Mouse (Mus musculus): ENCODE results near the gene Siah2. TPM values are rescaled to one million over a fixed set of nuclear protein-coding genes. Genes with fewer than 3 reads are reported as not detected.

Siah2 gene
- 8.0 and 8.4 TPM in 2 replicates for polyA plus RNA-seq (2014; fragmentation: Nextera tagmentation; extraction: Ambion mirVana)

DNA sequence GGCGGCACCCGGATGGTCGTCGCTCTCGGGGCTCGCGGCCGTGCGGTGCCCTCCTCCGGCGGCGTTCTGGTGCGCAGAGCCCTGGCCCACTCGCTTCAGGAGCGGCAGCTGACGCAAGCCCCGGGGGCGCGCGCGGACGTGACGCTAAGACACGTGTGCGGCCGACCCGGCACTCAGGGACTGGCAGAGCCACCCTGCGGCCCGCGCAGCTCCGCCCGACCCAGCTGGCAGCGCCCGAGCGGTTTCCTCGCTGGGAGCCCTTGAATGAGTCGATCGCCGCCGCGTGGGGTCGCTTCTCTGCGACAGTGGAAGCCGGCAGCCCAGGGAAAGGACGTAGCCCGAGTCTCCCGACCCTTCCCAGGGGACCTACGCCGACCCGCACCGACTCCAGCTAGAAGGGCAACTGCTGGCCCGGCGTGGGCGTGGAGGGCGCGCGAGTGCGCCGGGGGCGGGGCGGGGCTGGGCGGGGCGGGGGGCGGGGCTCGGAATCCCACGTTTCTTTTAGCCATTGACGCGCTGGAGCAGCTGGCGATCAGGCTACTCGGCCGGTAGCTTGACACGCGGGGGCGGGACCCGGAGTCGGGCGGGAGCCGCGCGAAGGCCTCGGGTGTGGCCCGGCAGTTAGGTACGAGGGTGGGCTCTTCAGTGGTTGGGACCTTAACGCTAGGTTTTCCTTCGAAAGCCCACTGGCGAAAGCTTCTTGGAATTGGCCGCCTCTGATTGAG lies at the start of gene Siah2:
Gene Siah2, minus strand, starts transcription at position 404 of the 725 bp plus-strand sequence.
- Histone ChIP-seq H3K36me3 (ENCODE audit: control insufficient read depth, insufficient read depth, low read length) (no peaks in the 10 kb centered on the region), H3K9me3 (ENCODE audit: control insufficient read depth, low read length) (no peaks in the 10 kb centered on the region), H3K27ac (replicated peaks in 1 of 2; ENCODE audit: control insufficient read depth in 1 of 2, insufficient read depth in 1 of 2, low read depth in 2 of 2, low read length in 2 of 2) (peak within 1 kb of the TSS; percentile 89 to 93), H3K4me1 (ENCODE audit: control insufficient read depth in 2 of 2, insufficient read depth in 2 of 2, low read length in 2 of 2) (peaks cover 4 to 17% of the 10 kb centered on the region in 2 experiments), H3K9ac (ENCODE audit: low read length) (peak within 1 kb of the TSS; percentile 93), H3K4me3 (ENCODE audit: control insufficient read depth in 1 of 2, insufficient read depth in 1 of 2, low read depth in 1 of 2, low read length in 2 of 2) (peak within 1 kb of the TSS; percentile 87), H3K27me3 (ENCODE audit: control insufficient read depth, insufficient read depth, low read length) (no peaks in the 10 kb centered on the region), H3K4me2 (ENCODE audit: low read length) (peak within 1 kb of the TSS; percentile 89)
- under 1% methylated on average over 85 of the region's 87 CpGs for WGBS
- ATAC-seq (ENCODE audit: insufficient number of reproducible peaks, insufficient read depth, low FRiP score, low read depth): peak; percentile 89

DNA sequence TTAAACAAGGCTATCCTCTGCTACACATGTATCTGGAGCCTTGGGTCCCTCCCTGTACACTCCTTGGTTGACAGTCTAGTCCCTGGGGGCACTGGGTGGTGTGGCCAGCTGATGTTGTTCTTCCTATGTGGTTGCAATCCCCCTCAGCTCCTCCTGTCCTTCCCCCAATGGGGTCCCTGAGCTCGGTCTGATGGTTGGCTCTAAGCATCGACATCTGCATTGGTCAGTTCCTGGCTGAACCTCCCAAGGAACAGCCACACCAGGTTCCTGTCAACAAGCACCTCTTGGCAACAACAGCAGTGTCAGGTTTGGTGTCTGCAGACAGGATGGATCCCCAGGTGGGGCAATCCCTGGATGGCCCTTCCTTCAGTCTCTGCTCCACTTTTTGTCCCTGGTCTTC lies 47.3 kb upstream of the Siah2 start:
- H3K27me3 ChIP-seq (ENCODE audit: control insufficient read depth, insufficient read depth, low read length): no peaks in the 10 kb centered on the region
- no peak overlapping the region for H3K27ac ChIP-seq (replicated peaks in 1 of 2; ENCODE audit: control insufficient read depth in 1 of 2, insufficient read depth in 1 of 2, low read depth in 2 of 2, low read length in 2 of 2)
- WGBS: 42% methylated on average over 2 of the region's 2 CpGs
- H3K36me3 ChIP-seq (ENCODE audit: control insufficient read depth, insufficient read depth, low read length): no peaks in the 10 kb centered on the region
- no peak for ATAC-seq (ENCODE audit: insufficient number of reproducible peaks, insufficient read depth, low FRiP score, low read depth)
- H3K9me3 ChIP-seq (ENCODE audit: control insufficient read depth, low read length): no peaks in the 10 kb centered on the region
- H3K4me3 ChIP-seq (ENCODE audit: control insufficient read depth in 1 of 2, insufficient read depth in 1 of 2, low read depth in 1 of 2, low read length in 2 of 2): no peak overlapping the region
- H3K9ac ChIP-seq (ENCODE audit: low read length): no peak overlapping the region
- no peak overlapping the region for H3K4me2 ChIP-seq (ENCODE audit: low read length)
- no peaks in the 10 kb centered on the region for H3K4me1 ChIP-seq (ENCODE audit: control insufficient read depth in 2 of 2, insufficient read depth in 2 of 2, low read length in 2 of 2)

DNA sequence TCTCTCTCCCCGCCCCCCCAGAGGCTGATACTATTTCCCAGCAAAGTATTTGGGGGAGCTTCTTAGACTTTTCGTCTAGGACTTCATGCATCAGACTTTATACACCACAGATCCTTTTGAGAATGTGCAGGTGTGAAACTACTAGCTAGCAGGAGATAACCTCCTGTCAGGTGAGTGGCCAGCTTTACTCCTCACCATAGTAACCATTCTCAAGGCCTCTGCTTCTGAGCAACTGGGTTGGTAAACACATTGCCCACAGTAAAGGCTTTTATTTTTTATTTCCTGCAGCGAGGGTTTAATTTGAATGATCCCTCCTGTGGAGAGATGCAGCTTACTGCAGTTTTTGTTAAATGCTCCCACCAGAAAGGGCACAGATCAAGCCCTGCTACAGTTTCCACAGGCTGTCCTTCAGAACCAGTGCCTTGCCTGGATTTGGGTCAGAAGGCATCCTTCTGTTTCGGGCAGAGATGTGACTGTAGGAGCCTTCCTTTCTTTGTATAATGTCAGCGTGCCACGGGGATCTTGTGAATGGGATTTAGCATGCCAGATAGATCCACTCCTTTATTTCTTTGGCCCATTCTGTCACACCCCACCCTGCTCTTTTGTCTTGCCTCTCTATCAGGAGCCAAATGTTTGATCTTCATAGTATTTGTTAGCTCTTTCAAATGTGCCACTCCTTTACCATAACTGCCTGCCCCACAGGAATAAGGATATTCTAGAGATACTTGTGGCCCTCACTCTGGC lies 46.3 kb upstream of the Siah2 start:
- 30% methylated on average over 6 of the region's 6 CpGs for WGBS
- no peak overlapping the region for H3K27ac ChIP-seq (replicated peaks in 1 of 2; ENCODE audit: control insufficient read depth in 1 of 2, insufficient read depth in 1 of 2, low read depth in 2 of 2, low read length in 2 of 2)
- H3K9ac ChIP-seq (ENCODE audit: low read length): no peak overlapping the region
- no peak overlapping the region for H3K4me3 ChIP-seq (ENCODE audit: control insufficient read depth in 1 of 2, insufficient read depth in 1 of 2, low read depth in 1 of 2, low read length in 2 of 2)
- H3K4me1 ChIP-seq (ENCODE audit: control insufficient read depth in 2 of 2, insufficient read depth in 2 of 2, low read length in 2 of 2): no peaks in the 10 kb centered on the region
- H3K36me3 ChIP-seq (ENCODE audit: control insufficient read depth, insufficient read depth, low read length): no peaks in the 10 kb centered on the region
- no peak for ATAC-seq (ENCODE audit: insufficient number of reproducible peaks, insufficient read depth, low FRiP score, low read depth)
- H3K9me3 ChIP-seq (ENCODE audit: control insufficient read depth, low read length): no peaks in the 10 kb centered on the region
- H3K4me2 ChIP-seq (ENCODE audit: low read length): no peak overlapping the region
- no peaks in the 10 kb centered on the region for H3K27me3 ChIP-seq (ENCODE audit: control insufficient read depth, insufficient read depth, low read length)

DNA sequence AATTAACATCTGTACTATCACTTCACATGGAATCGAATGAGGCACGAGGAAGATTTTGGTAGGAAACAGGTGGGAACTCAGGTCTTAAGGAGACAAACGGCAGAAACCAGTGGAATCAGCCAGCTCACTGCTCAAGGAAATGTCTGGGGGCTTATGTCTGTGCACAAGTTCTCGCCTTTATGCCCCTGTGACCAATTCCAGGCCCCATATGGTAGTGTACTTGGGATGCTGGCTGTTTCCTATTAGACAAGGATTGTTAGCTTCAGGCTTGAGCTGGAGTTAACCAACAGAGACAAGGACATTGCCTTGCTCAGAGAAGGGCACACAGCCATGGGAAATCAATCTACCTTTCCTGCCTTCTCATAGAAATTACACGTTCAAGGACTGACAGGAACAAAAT lies 39.3 kb upstream of the Siah2 start:
- H3K9me3 ChIP-seq (ENCODE audit: control insufficient read depth, low read length): no peaks in the 10 kb centered on the region
- no peak overlapping the region for H3K9ac ChIP-seq (ENCODE audit: low read length)
- H3K36me3 ChIP-seq (ENCODE audit: control insufficient read depth, insufficient read depth, low read length): no peaks in the 10 kb centered on the region
- no peak overlapping the region for H3K27ac ChIP-seq (replicated peaks in 1 of 2; ENCODE audit: control insufficient read depth in 1 of 2, insufficient read depth in 1 of 2, low read depth in 2 of 2, low read length in 2 of 2)
- no peak overlapping the region for H3K4me2 ChIP-seq (ENCODE audit: low read length)
- no peaks in the 10 kb centered on the region for H3K27me3 ChIP-seq (ENCODE audit: control insufficient read depth, insufficient read depth, low read length)
- H3K4me1 ChIP-seq (ENCODE audit: control insufficient read depth in 2 of 2, insufficient read depth in 2 of 2, low read length in 2 of 2): no peaks in the 10 kb centered on the region
- H3K4me3 ChIP-seq (ENCODE audit: control insufficient read depth in 1 of 2, insufficient read depth in 1 of 2, low read depth in 1 of 2, low read length in 2 of 2): no peak overlapping the region
- no peak for ATAC-seq (ENCODE audit: insufficient number of reproducible peaks, insufficient read depth, low FRiP score, low read depth)
- 82% methylated on average over 5 of the region's 5 CpGs for WGBS

DNA sequence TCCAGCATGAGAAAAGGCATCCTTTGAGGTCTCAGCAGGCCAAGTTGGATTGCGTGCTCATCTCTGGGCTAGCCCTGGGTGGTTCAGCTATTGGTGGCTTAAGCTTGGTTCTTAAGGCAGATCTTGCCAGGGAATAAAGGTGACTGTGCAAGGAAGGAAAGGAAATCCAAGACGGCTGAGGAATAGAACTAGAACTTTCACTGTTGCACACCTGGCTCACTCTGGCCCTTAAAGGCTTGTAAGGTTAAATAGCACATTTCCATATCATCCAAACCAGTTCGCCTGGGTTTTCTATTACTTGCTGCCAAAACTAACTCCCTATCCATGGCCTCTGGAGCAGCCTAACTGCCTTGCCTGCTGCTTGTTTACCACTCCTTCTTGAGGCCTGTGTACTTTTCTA lies 38.4 kb upstream of the Siah2 start:
- no peak overlapping the region for H3K9ac ChIP-seq (ENCODE audit: low read length)
- no peak overlapping the region for H3K4me2 ChIP-seq (ENCODE audit: low read length)
- H3K36me3 ChIP-seq (ENCODE audit: control insufficient read depth, insufficient read depth, low read length): no peaks in the 10 kb centered on the region
- H3K27ac ChIP-seq (replicated peaks in 1 of 2; ENCODE audit: control insufficient read depth in 1 of 2, insufficient read depth in 1 of 2, low read depth in 2 of 2, low read length in 2 of 2): no peak overlapping the region
- no peak overlapping the region for H3K4me3 ChIP-seq (ENCODE audit: control insufficient read depth in 1 of 2, insufficient read depth in 1 of 2, low read depth in 1 of 2, low read length in 2 of 2)
- no peaks in the 10 kb centered on the region for H3K9me3 ChIP-seq (ENCODE audit: control insufficient read depth, low read length)
- WGBS: 73% methylated on average over 3 of the region's 3 CpGs
- no peak for ATAC-seq (ENCODE audit: insufficient number of reproducible peaks, insufficient read depth, low FRiP score, low read depth)
- no peaks in the 10 kb centered on the region for H3K27me3 ChIP-seq (ENCODE audit: control insufficient read depth, insufficient read depth, low read length)
- H3K4me1 ChIP-seq (ENCODE audit: control insufficient read depth in 2 of 2, insufficient read depth in 2 of 2, low read length in 2 of 2): no peaks in the 10 kb centered on the region

DNA sequence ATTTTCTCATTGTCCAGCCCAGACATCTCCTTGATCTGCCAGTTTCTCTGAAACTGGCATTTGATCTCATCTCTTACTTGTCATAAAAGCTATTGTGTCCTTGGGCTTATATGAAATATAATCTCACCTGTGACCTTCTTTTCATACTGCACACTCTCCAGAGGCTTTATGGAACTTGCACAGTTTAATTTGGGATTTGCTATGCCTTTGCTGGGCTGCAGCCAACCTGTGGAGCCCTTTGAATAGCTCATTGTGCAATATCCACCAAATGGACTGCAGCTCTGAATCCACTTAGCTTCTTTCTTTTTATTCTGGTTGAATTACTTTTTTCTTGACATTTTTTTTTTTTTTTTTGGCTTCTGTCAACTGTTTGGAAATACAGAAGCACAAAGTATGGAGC lies 37.3 kb upstream of the Siah2 start:
- no peaks in the 10 kb centered on the region for H3K36me3 ChIP-seq (ENCODE audit: control insufficient read depth, insufficient read depth, low read length)
- no peak overlapping the region for H3K9ac ChIP-seq (ENCODE audit: low read length)
- no peak overlapping the region for H3K27ac ChIP-seq (replicated peaks in 1 of 2; ENCODE audit: control insufficient read depth in 1 of 2, insufficient read depth in 1 of 2, low read depth in 2 of 2, low read length in 2 of 2)
- no peaks in the 10 kb centered on the region for H3K4me1 ChIP-seq (ENCODE audit: control insufficient read depth in 2 of 2, insufficient read depth in 2 of 2, low read length in 2 of 2)
- no peak overlapping the region for H3K4me3 ChIP-seq (ENCODE audit: control insufficient read depth in 1 of 2, insufficient read depth in 1 of 2, low read depth in 1 of 2, low read length in 2 of 2)
- no peak for ATAC-seq (ENCODE audit: insufficient number of reproducible peaks, insufficient read depth, low FRiP score, low read depth)
- no peaks in the 10 kb centered on the region for H3K27me3 ChIP-seq (ENCODE audit: control insufficient read depth, insufficient read depth, low read length)
- no peak overlapping the region for H3K4me2 ChIP-seq (ENCODE audit: low read length)
- H3K9me3 ChIP-seq (ENCODE audit: control insufficient read depth, low read length): no peaks in the 10 kb centered on the region

DNA sequence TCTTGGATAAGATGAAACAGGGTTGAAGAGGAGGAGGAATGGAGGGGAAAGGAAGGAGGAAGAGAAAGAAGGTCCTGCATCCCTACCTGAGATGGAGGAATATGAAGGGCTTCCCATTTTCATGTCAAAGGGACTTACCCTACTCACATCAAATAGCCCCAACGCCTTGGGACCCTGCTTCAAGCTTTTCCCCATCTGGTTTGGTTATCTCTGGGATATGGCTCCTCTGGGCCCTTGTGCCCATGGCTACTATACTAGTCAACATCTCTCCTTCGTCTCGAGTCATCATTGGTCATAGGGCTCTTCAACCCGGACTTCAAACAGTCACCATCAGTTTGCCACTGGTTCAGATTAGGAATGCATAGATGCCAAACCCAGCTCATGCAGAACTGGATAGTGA lies 35.4 kb upstream of the Siah2 start:
- Histone ChIP-seq H3K27ac (replicated peaks in 1 of 2; ENCODE audit: control insufficient read depth in 1 of 2, insufficient read depth in 1 of 2, low read depth in 2 of 2, low read length in 2 of 2) (no peak overlapping the region), H3K4me3 (ENCODE audit: control insufficient read depth in 1 of 2, insufficient read depth in 1 of 2, low read depth in 1 of 2, low read length in 2 of 2) (no peak overlapping the region), H3K4me1 (ENCODE audit: control insufficient read depth in 2 of 2, insufficient read depth in 2 of 2, low read length in 2 of 2) (no peaks in the 10 kb centered on the region), H3K4me2 (ENCODE audit: low read length) (no peak overlapping the region), H3K9ac (ENCODE audit: low read length) (no peak overlapping the region), H3K27me3 (ENCODE audit: control insufficient read depth, insufficient read depth, low read length) (no peaks in the 10 kb centered on the region), H3K9me3 (ENCODE audit: control insufficient read depth, low read length) (no peaks in the 10 kb centered on the region), H3K36me3 (ENCODE audit: control insufficient read depth, insufficient read depth, low read length) (no peaks in the 10 kb centered on the region)
- 73% methylated on average over 4 of the region's 4 CpGs for WGBS
- no peak for ATAC-seq (ENCODE audit: insufficient number of reproducible peaks, insufficient read depth, low FRiP score, low read depth)
